ENCODE assay signal across 15 mouse cellular contexts in genomic region chr9:45959661-45960060, GRCm38 (mm10). TPM values are rescaled to one million over a fixed set of nuclear protein-coding genes. Genes with fewer than 3 reads are reported as not detected.
DNase-seq lines count a peak whose midpoint lies in the region; ATAC-seq and TF ChIP-seq lines count a peak whose summit lies in the region.
"Had no signal": no experiment of that assay in that cellular context is flagged by ENCODE, and none has a peak within 500 bp of the region (broad histone marks: within the 10 kb centered on the region; RNA-seq: fewer than 3 reads in every experiment).

No protein-coding gene starts in this region.

- TF ChIP-seq CTCF in lung, adult 2 months (IDR thresholded peaks at IDR 0.05; ENCODE audit: insufficient read depth, low read length) = no peak

- H3K27ac ChIP-seq in heart, embryonic 15.5 days = peak overlapping the region; percentile 5; the same call in 1 of the 2 replicates
- no peak overlapping the region for H3K27ac ChIP-seq in heart, embryonic 11.5 days (ENCODE audit: low read depth, low read length)
- H3K27ac ChIP-seq: lung, embryonic 15.5 days had no signal

- no peak for DNase-seq in heart, postnatal 36 days
- DNase-seq in lung, postnatal 25 days (ENCODE audit: low spot score) = peak; percentile 57
- DNase-seq in lung, adult 2 months = no peak
- no peak for DNase-seq in retina, postnatal 1 day
- DNase-seq: cerebellum, adult 11-12 months; kidney, adult 2 months; right cerebral cortex, adult 18-20 months had no signal

- peaks cover 8% of the 10 kb centered on the region for H3K36me3 ChIP-seq in heart, embryonic 15.5 days
- peaks cover 8% of the 10 kb centered on the region; the same call in 1 of the 2 replicates for H3K36me3 ChIP-seq in heart, embryonic 11.5 days (ENCODE audit: control insufficient read depth, insufficient read depth, low read length)

- H3K4me1 ChIP-seq in heart, embryonic 15.5 days (replicated peaks) = peaks cover 27% of the 10 kb centered on the region
- peaks cover 4% of the 10 kb centered on the region; the same call in 1 of the 2 replicates for H3K4me1 ChIP-seq in lung, adult 2 months (ENCODE audit: control insufficient read depth, insufficient read depth, low read length)
- H3K4me1 ChIP-seq in heart, embryonic 11.5 days (ENCODE audit: control insufficient read depth, insufficient read depth, low read length) = peaks cover 8% of the 10 kb centered on the region; the same call in 1 of the 2 replicates

- H3K4me3 ChIP-seq in heart, embryonic 15.5 days = no peak overlapping the region
- no peak overlapping the region for H3K4me3 ChIP-seq in lung, adult 2 months (replicated peaks; ENCODE audit: extremely low read depth, low read depth, low read length)
- no peak overlapping the region for H3K4me3 ChIP-seq in heart, embryonic 11.5 days (ENCODE audit: low read depth, low read length)
- H3K4me3 ChIP-seq: embryonic facial prominence, embryonic 15.5 days; forebrain, embryonic 15.5 days; heart, embryonic 13.5 days; hindbrain, embryonic 13.5 days; lung, embryonic 15.5 days had no signal

- no peak overlapping the region for H3K9ac ChIP-seq in heart, embryonic 15.5 days
- no peak overlapping the region for H3K9ac ChIP-seq in heart, embryonic 11.5 days (ENCODE audit: low read depth, low read length)
- H3K9ac ChIP-seq: embryonic facial prominence, embryonic 15.5 days; forebrain, embryonic 15.5 days; heart, embryonic 13.5 days; hindbrain, embryonic 13.5 days; lung, embryonic 15.5 days had no signal

- no peak for ATAC-seq in heart, embryonic 15.5 days (replicated peaks; ENCODE audit: insufficient number of reproducible peaks, insufficient read depth, low FRiP score, low read depth)
- peak; percentile 69 for ATAC-seq in megakaryocyte, adult 5-6 weeks (ENCODE audit: poor library complexity, severe bottlenecking)
- no peak for ATAC-seq in heart, embryonic 11.5 days (replicated peaks; ENCODE audit: insufficient number of reproducible peaks, low FRiP score, low TSS enrichment)
- ATAC-seq: forebrain, embryonic 15.5 days had no signal

- WGBS in heart, embryonic 15.5 days = 82% methylated on average over 7 of the region's 7 CpGs
- 68% methylated on average over 7 of the region's 7 CpGs for WGBS in lung, adult 2 months
- 81% methylated on average over 7 of the region's 7 CpGs for WGBS in heart, embryonic 11.5 days (ENCODE audit: insufficient replicate concordance)

- no peak overlapping the region for H3K4me2 ChIP-seq in heart, embryonic 15.5 days
- no peak overlapping the region for H3K4me2 ChIP-seq in heart, embryonic 11.5 days
- H3K4me2 ChIP-seq: embryonic facial prominence, embryonic 15.5 days; forebrain, embryonic 15.5 days; heart, embryonic 13.5 days; hindbrain, embryonic 13.5 days; lung, embryonic 15.5 days had no signal

- H3K9me3 ChIP-seq in heart, embryonic 15.5 days (replicated peaks) = no peaks in the 10 kb centered on the region
- H3K9me3 ChIP-seq in heart, embryonic 11.5 days (replicated peaks; ENCODE audit: control insufficient read depth, low read length) = no peaks in the 10 kb centered on the region
- H3K9me3 ChIP-seq: embryonic facial prominence, embryonic 15.5 days; forebrain, embryonic 15.5 days; heart, embryonic 13.5 days; hindbrain, embryonic 13.5 days; lung, embryonic 15.5 days had no signal

- H3K27me3 ChIP-seq in heart, embryonic 15.5 days = no peaks in the 10 kb centered on the region
- no peaks in the 10 kb centered on the region for H3K27me3 ChIP-seq in heart, embryonic 11.5 days (ENCODE audit: control insufficient read depth, insufficient read depth, low read length)
- H3K27me3 ChIP-seq: embryonic facial prominence, embryonic 15.5 days; forebrain, embryonic 15.5 days; heart, embryonic 13.5 days; hindbrain, embryonic 13.5 days; lung, embryonic 15.5 days had no signal

- intact Hi-C loops in heart, postnatal 36 days (cut with DNase I) = no loop called here

- TF ChIP-seq POLR2A in lung, adult 2 months (IDR thresholded peaks at IDR 0.05; ENCODE audit: borderline replicate concordance, extremely low read depth, low read depth, low read length) = no peak

RNA-seq across cellular contexts. Expression of gene Sidt2, which starts 4.6 kb away (rescaled TPM):
- polyA plus RNA-seq in heart, embryonic 15.5 days (2015; fragmentation: Nextera tagmentation; extraction: Ambion mirVana) = 31.4 and 41.7 TPM in 2 replicates
- 10 to 100 TPM; 79.7 to 89.1 TPM for total RNA-seq in heart, postnatal 36 days (2021)
- 357 and 550 TPM in 2 replicates for polyA plus RNA-seq in lung, adult 2 months (2012; rRNA removed)
- 57.3 and 71.0 TPM in 2 replicates for total RNA-seq in megakaryocyte, adult 5-6 weeks (2015)
- total RNA-seq in megakaryocyte, adult 5-6 weeks (2017) = 41.4 and 51.9 TPM in 2 replicates
- polyA plus RNA-seq in heart, embryonic 11.5 days (2014; fragmentation: Nextera tagmentation; extraction: Ambion mirVana) = 34.7 and 36.0 TPM in 2 replicates

RNA-seq across cellular contexts. Expression of gene Tagln, which starts 23.8 kb away (rescaled TPM):
- polyA plus RNA-seq in heart, embryonic 15.5 days (2015; fragmentation: Nextera tagmentation; extraction: Ambion mirVana) = 90.8 and 117 TPM in 2 replicates
- 10 to 100 TPM; 71.4 TPM for total RNA-seq in heart, postnatal 36 days (2021)
- polyA plus RNA-seq in lung, adult 2 months (2012; rRNA removed) = 226 and 279 TPM in 2 replicates
- 0.13 and 0.32 TPM in 2 replicates for total RNA-seq in megakaryocyte, adult 5-6 weeks (2015)
- total RNA-seq in megakaryocyte, adult 5-6 weeks (2017) = 0.40 TPM in 1 of 2 replicates, not detected in the other
- 365 and 386 TPM in 2 replicates for polyA plus RNA-seq in heart, embryonic 11.5 days (2014; fragmentation: Nextera tagmentation; extraction: Ambion mirVana)

RNA-seq across cellular contexts. Expression of gene Pafah1b2, which starts 52.8 kb away (rescaled TPM):
- polyA plus RNA-seq in heart, embryonic 15.5 days (2015; fragmentation: Nextera tagmentation; extraction: Ambion mirVana) = 105 and 124 TPM in 2 replicates
- 10 to 100 TPM; 48.1 to 50.0 TPM for total RNA-seq in heart, postnatal 36 days (2021)
- polyA plus RNA-seq in lung, adult 2 months (2012; rRNA removed) = 22.0 and 24.9 TPM in 2 replicates
- 28.6 and 44.4 TPM in 2 replicates for total RNA-seq in megakaryocyte, adult 5-6 weeks (2015)
- 53.0 and 73.9 TPM in 2 replicates for total RNA-seq in megakaryocyte, adult 5-6 weeks (2017)
- polyA plus RNA-seq in heart, embryonic 11.5 days (2014; fragmentation: Nextera tagmentation; extraction: Ambion mirVana) = 155 and 163 TPM in 2 replicates

RNA-seq across cellular contexts. Expression of gene Rnf214, which starts 53.0 kb away (rescaled TPM):
- 40.3 and 43.3 TPM in 2 replicates for polyA plus RNA-seq in heart, embryonic 15.5 days (2015; fragmentation: Nextera tagmentation; extraction: Ambion mirVana)
- 10 to 100 TPM; 35.1 to 36.0 TPM for total RNA-seq in heart, postnatal 36 days (2021)
- polyA plus RNA-seq in lung, adult 2 months (2012; rRNA removed) = 12.3 and 16.3 TPM in 2 replicates
- total RNA-seq in megakaryocyte, adult 5-6 weeks (2015) = 19.6 and 23.3 TPM in 2 replicates
- 32.5 and 34.0 TPM in 2 replicates for total RNA-seq in megakaryocyte, adult 5-6 weeks (2017)
- polyA plus RNA-seq in heart, embryonic 11.5 days (2014; fragmentation: Nextera tagmentation; extraction: Ambion mirVana) = 39.3 and 45.9 TPM in 2 replicates

RNA-seq across cellular contexts. Expression of gene Sik3, which starts 53.0 kb away (rescaled TPM):
- 11.7 and 14.4 TPM in 2 replicates for polyA plus RNA-seq in heart, embryonic 15.5 days (2015; fragmentation: Nextera tagmentation; extraction: Ambion mirVana)
- 10 to 100 TPM; 75.9 to 76.1 TPM for total RNA-seq in heart, postnatal 36 days (2021)
- polyA plus RNA-seq in lung, adult 2 months (2012; rRNA removed) = 16.7 and 22.2 TPM in 2 replicates
- total RNA-seq in megakaryocyte, adult 5-6 weeks (2015) = 32.9 and 34.5 TPM in 2 replicates
- 17.5 and 24.0 TPM in 2 replicates for total RNA-seq in megakaryocyte, adult 5-6 weeks (2017)
- 10.0 and 10.1 TPM in 2 replicates for polyA plus RNA-seq in heart, embryonic 11.5 days (2014; fragmentation: Nextera tagmentation; extraction: Ambion mirVana)
